Mouse (Mus musculus) thymus, postnatal 4 days (tissue): Measurements from ENCODE around the gene Fsip1.

Source experiments
- DNase-seq: peaks from one replicate; pipeline ENCODE4 v3.0.0; 2021

Gene Fsip1

DNA sequence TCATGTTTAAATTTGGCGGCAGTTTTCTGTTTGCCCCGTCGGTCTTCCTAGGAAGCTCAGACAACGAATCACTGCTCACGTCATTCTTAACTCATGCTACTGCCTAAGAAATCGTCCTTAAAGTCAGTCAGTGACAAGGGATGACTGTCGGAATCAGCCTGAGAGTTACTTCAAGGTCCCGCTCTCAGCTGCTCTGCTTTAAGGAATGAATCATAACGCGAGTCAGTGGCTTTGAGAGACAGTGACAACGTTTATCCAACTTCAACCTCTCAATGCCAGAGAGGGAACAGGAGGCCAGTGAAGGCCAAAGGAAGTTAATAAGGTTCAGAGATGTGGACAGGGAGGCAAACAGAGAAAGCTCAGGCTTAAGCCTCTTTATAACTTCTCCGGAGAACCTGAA, 7.8 kb downstream of the Fsip1 start:
- DNase-seq, result no peak

GRCm38 (mm10) chr2:118248016-118248415, 8.8 kb downstream of the Fsip1 start:
- DNase-seq, result no peak

- peak; percentile 85 for DNase-seq
These were observed 10.9 kb downstream of the Fsip1 start for GRCm38 (mm10) chr2:118245914-118246313.

- no peak for DNase-seq
These were observed 20.6 kb downstream of the Fsip1 start for GRCm38 (mm10) chr2:118236196-118236595.

GRCm38 (mm10) chr2:118235614-118236013, 21.2 kb downstream of the Fsip1 start:
- DNase-seq, result no peak

GRCm38 (mm10) chr2:118230544-118230943, 26.2 kb downstream of the Fsip1 start:
- DNase-seq, result no peak

DNA sequence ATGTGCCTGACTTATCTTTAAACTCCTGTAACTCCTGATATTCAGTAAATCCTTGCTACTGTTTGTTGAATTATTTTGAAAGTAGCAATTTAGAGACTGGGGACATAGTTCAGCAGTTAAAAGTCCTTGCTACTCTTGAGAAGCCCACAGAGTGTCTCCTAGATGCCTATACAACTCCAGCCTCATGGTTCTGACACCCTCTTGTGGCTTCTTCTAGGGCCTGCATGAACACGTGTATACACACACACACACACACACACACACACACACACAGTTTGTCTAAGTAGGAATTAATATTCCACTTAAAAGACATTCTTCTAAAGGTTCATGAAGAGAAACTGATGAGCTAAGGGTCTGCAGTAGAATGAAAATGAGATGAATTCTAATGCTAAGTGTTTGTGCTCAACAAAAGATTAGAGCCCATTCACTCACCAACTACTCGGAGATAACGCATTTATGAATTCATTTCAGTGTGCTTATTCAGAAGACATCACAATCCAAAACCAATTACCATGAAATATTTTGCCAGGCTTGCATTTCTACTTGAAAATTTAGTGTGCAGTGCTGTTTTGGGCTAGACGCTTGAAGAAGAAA, 28.2 kb downstream of the Fsip1 start:
- DNase-seq, result no peak

DNA sequence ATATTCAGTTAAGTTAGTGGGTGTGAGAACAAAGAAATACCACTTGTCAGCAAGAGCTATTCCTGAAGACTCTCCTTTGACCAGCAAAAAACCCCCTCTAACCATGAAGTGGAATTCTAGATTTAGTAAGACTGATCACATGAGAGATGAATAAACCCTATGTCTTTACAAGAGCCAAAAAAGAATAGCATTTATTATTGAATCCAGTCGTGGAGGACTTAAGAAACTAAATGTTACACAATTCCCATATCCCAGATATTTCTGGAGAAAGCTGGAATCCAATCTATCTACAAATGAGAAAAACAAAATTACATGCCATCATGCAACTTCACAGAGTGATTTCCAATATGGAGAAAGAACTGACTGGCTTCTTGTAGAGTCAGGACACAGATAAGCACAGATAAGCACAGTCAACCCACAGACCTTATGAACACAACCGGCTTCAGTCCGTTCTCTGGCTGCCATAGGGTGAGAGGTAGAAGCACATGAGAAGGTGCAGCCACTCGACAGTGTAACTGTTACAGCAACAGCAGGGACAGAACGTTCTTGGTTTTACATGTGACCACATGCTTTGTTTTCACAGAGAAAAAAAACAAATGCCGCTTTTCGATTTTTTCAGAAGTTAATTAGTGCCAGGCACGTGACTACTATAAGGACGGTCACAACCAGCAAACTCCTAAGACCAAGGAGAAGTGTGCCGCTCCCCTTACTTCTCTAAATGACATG, 31.3 kb downstream of the Fsip1 start:
- no peak for DNase-seq

DNA sequence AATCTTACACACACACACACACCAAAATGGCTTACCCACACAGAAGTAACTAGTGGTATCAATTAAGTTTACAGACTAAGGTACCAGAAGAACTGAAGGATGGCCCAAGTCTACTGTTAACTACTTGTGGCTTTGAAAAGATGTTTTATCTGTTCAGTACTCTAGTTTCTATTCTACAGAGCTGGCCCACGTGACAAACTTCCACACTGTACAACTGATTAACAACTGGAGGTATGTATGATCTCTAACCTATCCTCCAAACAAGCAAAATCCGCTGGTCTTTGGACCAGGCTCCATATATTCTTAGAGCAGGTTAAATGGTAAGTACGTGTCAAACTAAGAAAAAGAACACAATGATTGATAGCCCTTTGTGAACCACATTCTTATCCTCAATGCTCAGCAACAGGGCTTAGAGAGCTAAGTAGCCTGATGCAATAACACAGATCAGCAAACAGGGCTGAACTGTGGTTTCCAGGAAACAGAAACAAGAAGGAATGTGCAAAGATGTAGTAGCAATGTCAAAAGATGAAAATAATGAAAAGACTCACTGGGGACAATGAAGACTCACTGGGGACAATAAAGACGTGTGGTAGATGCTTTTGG, 38.7 kb downstream of the Fsip1 start:
- no peak for DNase-seq

- no peak for DNase-seq
These were observed 47.1 kb downstream of the Fsip1 start for GRCm38 (mm10) chr2:118209712-118210111.

GRCm38 (mm10) chr2:118208651-118209050, 48.1 kb downstream of the Fsip1 start:
- no peak for DNase-seq

GRCm38 (mm10) chr2:118205991-118206585, 50.7 kb downstream of the Fsip1 start:
- DNase-seq, result no peak

GRCm38 (mm10) chr2:118204646-118205045, 52.1 kb downstream of the Fsip1 start:
- no peak for DNase-seq

GRCm38 (mm10) chr2:118203739-118204461, 52.9 kb downstream of the Fsip1 start:
- DNase-seq, result no peak

DNA sequence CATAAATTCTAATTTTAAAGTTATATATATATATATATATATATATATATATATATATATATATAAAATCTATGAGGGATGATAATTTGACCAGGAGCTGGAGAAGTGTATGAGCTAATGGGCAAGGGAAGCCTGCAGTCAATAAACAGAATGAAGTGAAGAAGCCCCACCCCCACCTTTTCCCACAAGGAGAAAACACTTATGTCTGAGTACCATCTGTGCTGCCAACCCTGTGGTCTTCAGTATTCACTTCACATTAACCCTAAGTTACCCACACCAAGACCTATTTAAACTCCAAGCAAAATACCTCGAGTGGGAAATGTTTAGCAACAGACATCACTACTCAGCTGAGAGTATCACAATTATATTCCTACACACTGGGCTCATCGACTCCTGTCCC, 53.8 kb downstream of the Fsip1 start:
- DNase-seq, result no peak

GRCm38 (mm10) chr2:118201983-118202382, 54.8 kb downstream of the Fsip1 start:
- DNase-seq, result no peak

- DNase-seq, result peak; percentile 81
These were observed 56.9 kb downstream of the Fsip1 start for GRCm38 (mm10) chr2:118199867-118200266.

- DNase-seq, result no peak
These were observed 59.8 kb downstream of the Fsip1 start for GRCm38 (mm10) chr2:118196966-118197365.

- no peak for DNase-seq
These were observed 74.6 kb downstream of the Fsip1 start for GRCm38 (mm10) chr2:118182136-118182535.

DNA sequence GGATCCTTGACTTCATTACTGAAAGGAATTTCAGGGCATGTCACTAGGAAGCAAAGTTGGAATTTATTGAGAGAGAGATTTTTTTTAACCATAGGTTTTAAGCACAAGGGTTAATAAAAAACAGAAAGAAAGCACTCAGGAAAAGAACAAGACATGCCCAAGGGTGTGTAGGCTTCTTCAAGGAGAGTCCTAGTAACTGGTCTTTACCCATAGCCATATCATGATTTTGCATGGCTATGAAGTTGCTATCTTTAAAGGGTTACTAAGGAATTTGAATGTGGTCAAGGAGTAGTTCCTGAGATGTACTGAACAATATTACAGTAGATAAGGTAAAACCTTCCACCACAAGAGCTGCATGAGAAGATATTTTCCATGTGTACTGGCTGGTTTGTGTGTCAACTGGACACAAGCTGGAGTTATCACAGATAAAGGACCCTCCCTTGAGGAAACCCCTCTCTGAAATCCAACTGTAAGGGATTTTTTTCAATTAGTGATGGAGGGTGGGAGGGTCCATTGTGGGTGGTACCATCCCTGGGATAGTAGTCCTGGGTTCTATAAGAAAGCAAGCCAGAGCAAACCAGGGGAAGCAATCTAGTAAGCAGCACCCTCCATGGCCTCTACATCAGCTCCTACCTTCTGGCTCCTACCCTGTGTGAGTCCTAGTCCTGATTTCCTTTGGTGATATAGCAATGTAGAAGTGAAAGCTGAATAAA, 76.7 kb downstream of the Fsip1 start:
- DNase-seq, result no peak

DNA sequence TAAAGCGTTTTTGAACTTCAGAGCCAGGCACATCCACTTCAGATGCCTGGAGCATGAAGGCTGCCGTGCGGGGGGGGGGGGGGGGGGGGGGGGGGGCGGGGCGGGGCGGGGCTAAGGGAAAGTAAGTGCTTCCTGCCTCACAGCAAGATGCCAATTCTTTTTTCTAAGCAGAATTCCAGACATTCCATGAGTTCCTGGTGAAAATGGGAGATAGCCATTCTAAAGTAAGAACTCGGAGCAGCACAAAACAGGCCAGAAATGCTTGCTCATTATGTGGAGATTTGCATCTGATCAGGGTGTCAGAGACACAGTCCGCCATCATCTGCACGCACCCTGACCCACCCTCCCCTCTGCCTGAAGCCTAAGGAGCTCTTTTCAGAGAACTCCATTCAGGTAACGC, 77.3 kb downstream of the Fsip1 start:
- DNase-seq, result no peak

DNA sequence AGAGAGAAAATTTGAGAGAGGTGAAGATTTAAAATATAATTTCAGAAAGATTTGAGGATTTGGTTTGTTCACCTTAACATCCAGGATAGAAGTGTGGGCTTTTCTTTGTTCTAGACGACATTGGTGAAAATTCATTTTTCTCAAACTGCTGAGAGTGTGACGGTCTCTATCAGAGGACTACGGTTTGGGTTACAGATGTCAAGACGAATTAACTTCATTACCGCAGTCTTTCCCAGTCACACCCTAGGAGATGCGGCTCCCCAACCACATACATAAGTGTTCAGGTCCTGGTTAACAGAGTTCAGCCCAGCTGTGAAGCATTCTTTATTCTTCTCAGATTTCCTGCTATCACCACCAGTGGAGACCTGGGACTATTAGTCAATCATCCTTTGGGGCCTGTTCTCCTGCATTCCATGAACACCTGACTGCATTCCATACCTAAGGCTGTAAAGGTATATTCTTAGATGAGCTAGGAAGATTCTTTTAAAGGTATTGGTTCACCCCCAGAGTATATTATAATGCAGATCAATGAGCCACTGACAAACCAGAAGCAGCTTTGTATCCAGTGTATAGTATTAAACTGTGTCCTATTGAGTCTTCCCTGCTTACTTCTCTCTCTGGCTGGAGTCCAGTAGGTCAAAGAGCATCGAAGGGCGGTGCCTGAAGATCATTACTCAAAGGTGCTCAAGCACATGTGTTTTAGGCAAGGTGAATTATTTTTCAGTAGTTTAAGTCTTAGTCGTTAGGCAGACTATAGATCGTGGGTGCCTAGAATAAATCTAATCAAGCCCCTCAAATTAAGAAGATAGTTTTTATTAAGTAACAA, 82.0 kb downstream of the Fsip1 start:
- DNase-seq, result no peak
